Mouse (Mus musculus): ENCODE data around the gene Ldhd.

Ldhd gene

GRCm38 (mm10) chr8:111594044-111594840 is 35.9 kb downstream of the Ldhd start:
- no peak for DNase-seq

- DNase-seq = no peak
Measured at GRCm38 (mm10) chr8:111592390-111592910, 37.7 kb downstream of the Ldhd start.

GRCm38 (mm10) chr8:111591176-111591575 is 39.0 kb downstream of the Ldhd start:
- no peak for DNase-seq

- no peak for DNase-seq
Measured at GRCm38 (mm10) chr8:111590214-111590613, 40.0 kb downstream of the Ldhd start.

GRCm38 (mm10) chr8:111588336-111588735 is 41.8 kb downstream of the Ldhd start:
- DNase-seq = no peak

GRCm38 (mm10) chr8:111587545-111588094 is 42.6 kb downstream of the Ldhd start:
- no peak for DNase-seq

GRCm38 (mm10) chr8:111584946-111585345 is 45.2 kb downstream of the Ldhd start:
- DNase-seq = no peak

GRCm38 (mm10) chr8:111582386-111582785 is 47.8 kb downstream of the Ldhd start:
- no peak for DNase-seq

- DNase-seq = no peak
Measured at GRCm38 (mm10) chr8:111580306-111580705, 49.9 kb downstream of the Ldhd start.

GRCm38 (mm10) chr8:111579318-111579717 is 50.9 kb downstream of the Ldhd start:
- DNase-seq = no peak

- DNase-seq = no peak
Measured at GRCm38 (mm10) chr8:111577880-111578533, 52.2 kb downstream of the Ldhd start.

- no peak for DNase-seq
Measured at GRCm38 (mm10) chr8:111576501-111576900, 53.7 kb downstream of the Ldhd start.

GRCm38 (mm10) chr8:111575492-111575891 is 54.7 kb downstream of the Ldhd start:
- no peak for DNase-seq

- DNase-seq = no peak
Measured at GRCm38 (mm10) chr8:111574016-111574415, 56.2 kb downstream of the Ldhd start.
